Mouse (Mus musculus): ENCODE measurements at regions not wholly inside any gene's neighbourhood (a gene's known extent, or its start where the extent isn't known, plus 50 kb on each side); places are given as distances from the start of the nearest gene placed in this dataset.
A peak's percentile ranks its signal among the peaks of the same experiment; 100 is the strongest.
"Not testable (repeated sequence)": the region's sequence is repeated elsewhere in the genome, so short reads cannot be mapped to it uniquely, and the experiment has no call there.

GRCm38 (mm10) chr3:18295921-18296320 lies 347.7 kb downstream of the Cypt12 start:
- DNase-seq (ENCODE audit: low read depth, low spot score), result no peak

DNA sequence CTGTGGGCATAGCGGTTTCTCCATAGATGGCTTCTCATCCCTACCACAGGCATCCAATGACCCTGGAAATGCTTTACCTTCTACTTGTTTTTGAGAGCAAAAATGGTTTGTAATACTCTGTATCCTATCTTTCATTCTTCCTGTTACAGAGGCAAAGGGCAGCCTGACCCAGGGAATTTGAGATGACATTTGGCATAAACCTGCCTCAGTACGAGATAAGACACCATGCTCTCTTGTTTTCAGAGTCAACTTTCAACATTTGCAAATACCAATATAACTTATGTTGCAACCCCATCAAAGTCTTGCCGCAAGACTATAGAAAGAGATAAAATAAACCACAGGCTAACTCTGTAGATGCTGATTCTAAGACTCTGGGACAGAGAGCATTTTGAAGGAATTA lies 350.5 kb downstream of the Cypt12 start:
- no peak for DNase-seq (ENCODE audit: low read depth, low spot score)

DNA sequence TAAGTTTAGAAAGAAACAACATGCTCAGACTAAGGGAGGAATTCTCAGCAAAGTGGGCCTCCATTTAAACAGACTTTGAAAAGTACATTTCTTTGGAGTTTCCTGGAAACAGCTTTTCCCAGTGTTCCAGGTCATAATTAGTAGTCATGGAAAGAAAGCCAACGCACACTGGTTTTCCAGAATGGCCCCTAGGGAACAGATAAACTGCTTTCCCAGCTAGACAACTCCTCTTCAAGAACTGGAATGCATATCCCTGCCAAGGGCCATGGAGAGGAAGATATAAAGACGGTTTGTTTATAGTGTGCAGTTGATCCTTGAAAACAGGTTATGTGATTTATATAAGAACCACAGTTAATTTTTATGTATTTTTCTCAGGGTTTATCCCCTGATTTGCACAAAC lies 351.3 kb downstream of the Cypt12 start:
- no peak for DNase-seq (ENCODE audit: low read depth, low spot score)

GRCm38 (mm10) chr3:18319433-18319832 lies 371.2 kb downstream of the Cypt12 start:
- no peak for DNase-seq (ENCODE audit: low read depth, low spot score)

DNA sequence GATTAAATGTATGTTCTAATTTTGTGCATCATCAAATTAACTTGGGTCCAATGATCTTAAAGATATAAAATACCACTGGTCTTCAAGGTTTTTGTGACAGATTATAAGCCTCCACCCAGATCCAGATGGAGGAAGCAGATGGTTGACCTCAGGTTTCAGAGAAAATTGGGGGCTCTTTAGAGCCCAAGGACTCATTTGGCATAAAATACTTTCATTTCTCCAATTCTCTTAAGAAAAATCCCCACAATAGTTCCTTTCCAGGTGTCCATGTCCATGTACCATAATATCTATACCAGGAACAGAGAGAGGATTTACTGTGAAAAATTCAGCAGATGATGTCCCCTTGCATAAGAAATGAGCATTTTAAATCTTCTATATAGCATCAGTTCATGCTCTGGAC lies 385.0 kb downstream of the Cypt12 start:
- DNase-seq (ENCODE audit: low read depth, low spot score), result no peak

- DNase-seq (ENCODE audit: low read depth, low spot score), result peak; percentile 99
These were observed 391.0 kb downstream of the Cypt12 start for GRCm38 (mm10) chr3:18339189-18339588.

GRCm38 (mm10) chr3:18341757-18342156 lies 393.5 kb downstream of the Cypt12 start:
- DNase-seq (ENCODE audit: low read depth, low spot score), result no peak

GRCm38 (mm10) chr3:18378014-18379005 lies 430.1 kb downstream of the Cypt12 start:
- DNase-seq (ENCODE audit: low read depth, low spot score), result no peak

DNA sequence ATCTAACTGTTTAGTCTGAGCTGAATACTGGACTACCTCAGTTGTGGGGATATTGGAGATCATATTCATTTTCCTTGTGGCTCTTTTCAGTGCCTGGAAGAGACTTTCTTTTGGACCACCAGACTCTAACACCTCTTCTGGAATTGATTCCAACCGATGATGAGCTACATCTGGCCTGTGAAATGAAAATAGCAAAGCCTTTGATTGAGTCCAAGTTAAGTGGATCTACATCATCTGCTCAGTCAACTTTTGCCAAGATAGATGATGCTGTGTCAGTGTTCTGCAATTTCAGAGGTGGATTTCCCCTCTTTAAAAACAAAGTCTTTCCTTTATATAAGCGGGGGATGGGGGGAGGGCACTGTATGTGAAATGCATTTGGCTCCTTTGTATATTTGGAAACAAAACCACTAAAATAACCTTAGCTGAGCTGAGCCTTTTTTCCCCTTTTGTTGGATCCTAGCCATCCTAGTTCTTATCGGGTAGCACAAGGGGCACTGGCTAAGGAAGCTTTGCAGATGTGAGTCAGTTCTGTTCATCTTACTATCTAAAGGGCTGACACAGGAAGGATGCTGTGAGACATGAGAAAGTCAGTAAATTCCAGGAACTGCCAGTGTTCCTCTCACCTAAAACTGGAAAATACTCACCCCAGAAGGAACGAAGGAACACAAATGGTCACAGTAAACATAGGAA lies 473.8 kb downstream of the Cypt12 start:
- no peak for DNase-seq (ENCODE audit: low read depth, low spot score)

DNA sequence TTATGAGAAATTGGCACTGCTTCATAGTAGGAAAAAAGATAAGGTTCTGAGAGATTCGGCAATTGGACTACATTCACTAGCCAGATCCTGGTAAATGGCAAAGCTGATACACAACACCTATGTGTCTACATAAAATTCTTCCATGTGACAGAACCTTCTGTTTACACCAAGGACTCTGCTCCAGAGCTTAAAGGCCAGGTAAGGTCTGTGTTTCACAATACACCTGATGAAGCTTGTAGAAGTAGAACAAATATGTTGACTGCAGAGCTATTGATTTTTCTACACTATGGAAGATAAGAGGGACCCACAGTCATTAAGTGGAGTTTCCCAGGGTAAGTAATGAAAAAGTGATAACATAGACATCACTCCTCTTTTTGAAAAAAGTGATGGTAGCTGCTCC lies 480.7 kb downstream of the Cypt12 start:
- no peak for DNase-seq (ENCODE audit: low read depth, low spot score)

GRCm38 (mm10) chr3:18438845-18439244 lies 490.6 kb downstream of the Cypt12 start:
- DNase-seq (ENCODE audit: low read depth, low spot score), result no peak

GRCm38 (mm10) chr3:18452197-18452933 lies 504.2 kb downstream of the Cypt12 start:
- DNase-seq (ENCODE audit: low read depth, low spot score), result no peak

DNA sequence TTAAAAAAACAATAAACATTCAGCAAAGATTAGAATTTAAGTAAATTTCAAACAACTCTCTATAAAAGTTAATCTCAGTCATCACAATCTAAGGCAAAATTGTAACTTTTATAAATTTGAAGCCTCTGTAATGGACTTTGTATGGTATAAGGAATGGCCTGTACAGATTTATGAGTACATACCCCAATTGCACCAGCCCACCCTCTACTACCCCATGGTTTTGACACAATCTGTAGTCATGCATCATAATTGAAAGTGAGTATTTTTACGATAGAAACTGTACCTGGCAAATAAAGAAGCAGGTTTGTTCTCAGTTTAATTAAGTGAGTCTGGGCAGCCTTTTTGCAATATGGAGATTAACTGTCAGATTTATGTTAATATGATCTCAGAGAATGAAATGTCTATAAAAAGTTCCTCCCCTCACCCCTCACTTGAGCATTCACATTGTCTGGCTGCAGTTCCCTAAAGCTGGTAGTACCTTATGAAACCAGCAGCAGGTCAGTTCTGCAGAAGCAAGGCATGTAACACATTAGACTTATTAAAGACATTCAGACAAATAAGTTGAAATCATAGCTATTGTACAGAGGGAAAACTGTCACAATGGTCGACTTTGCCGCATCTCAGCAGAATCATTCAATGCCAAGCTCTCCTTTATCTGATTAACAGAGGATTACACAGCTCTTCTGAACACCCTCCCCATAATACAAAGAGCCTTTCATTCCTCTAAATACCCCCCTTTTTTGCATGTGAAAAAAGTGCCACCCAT lies 505.2 kb downstream of the Cypt12 start:
- no peak for DNase-seq (ENCODE audit: low read depth, low spot score)

GRCm38 (mm10) chr3:18453986-18454291 lies 505.7 kb downstream of the Cypt12 start:
- no peak for DNase-seq (ENCODE audit: low read depth, low spot score)

DNA sequence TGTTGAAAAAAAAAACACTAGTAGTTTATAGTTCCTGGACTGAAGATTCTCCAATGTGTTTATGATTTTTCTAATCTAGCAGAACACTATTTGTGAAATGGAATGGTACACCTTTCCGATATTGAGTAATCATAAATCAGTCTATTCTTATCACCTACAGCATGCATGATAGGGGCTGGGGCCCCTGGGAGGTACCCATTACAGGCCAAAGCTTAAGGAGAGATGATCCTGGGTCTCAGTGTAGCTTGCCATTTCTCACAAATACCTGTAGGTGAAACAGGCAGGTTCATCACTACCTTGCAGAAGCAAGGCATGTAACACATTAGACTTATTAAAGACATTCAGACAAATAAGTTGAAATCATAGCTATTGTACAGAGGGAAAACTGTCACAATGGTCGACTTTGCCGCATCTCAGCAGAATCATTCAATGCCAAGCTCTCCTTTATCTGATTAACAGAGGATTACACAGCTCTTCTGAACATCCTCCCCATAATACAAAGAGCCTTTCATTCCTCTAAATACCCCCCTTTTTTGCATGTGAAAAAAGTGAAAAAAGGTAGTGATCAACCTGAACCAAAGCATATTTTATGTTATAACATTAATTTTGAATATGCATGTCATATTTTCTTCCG lies 506.5 kb downstream of the Cypt12 start:
- not testable (repeated sequence) for DNase-seq (ENCODE audit: low read depth, low spot score)

- DNase-seq (ENCODE audit: low read depth, low spot score), result peak; percentile 53
These were observed 508.0 kb downstream of the Cypt12 start for GRCm38 (mm10) chr3:18456033-18456690.

DNA sequence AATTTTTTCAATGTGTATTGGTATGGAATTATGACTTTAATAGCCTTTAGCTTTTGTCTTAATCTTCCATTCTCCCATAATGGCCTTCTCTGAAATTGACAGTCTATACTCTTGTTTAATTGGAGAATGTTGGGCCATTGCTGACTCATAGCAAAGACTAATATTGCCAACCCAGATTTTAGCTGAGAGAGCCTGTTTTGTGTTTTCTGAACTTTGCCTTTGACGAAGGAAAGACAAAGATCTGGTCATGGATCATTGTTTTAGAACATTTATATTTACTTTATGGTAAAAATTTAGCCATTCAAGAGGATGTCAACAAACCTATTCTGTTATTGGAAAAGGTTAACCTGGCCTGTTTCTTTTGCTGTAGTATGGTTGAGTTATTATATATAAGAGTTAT lies 512.1 kb downstream of the Cypt12 start:
- DNase-seq (ENCODE audit: low read depth, low spot score), result no peak

DNA sequence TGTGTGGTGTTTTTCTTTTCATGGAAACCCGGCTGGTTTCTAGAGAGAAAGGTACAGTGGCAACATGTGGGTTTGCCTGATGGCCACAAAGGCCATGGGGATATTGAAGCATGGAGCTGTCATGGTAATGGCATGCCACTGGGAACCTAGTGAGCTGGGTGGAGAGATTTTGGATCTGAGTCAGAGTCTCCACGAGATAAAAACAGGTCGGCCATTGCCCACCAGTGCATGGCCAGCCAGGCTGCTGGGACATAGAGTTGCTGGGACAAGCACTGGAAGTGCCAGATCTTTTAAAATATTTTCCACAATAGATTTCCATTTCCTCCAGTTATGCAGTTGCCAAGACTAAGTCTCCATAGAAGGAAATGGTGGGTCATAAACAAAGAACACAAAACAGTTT lies 523.6 kb downstream of the Cypt12 start:
- DNase-seq (ENCODE audit: low read depth, low spot score), result no peak

DNA sequence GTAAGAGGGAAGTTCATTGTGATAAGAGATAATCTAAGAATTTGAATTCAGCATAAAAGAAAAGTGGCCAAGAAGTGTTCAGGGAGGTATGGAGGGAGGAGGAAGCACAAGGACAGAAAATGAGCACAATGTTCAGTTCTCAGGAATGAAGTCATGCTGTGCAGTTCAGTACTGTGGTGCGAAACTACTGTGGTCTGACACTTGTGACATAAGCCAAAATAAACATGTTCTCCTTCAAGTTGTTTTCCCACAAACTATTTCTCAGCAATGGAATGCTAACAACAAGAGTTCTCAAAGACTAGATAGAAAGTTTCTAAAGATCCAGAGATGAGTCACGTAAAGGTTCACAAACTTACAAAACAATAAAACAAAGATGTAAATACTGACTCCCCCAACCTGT lies 531.3 kb downstream of the Cypt12 start:
- peak; percentile 6 for DNase-seq (ENCODE audit: low read depth, low spot score)

DNA sequence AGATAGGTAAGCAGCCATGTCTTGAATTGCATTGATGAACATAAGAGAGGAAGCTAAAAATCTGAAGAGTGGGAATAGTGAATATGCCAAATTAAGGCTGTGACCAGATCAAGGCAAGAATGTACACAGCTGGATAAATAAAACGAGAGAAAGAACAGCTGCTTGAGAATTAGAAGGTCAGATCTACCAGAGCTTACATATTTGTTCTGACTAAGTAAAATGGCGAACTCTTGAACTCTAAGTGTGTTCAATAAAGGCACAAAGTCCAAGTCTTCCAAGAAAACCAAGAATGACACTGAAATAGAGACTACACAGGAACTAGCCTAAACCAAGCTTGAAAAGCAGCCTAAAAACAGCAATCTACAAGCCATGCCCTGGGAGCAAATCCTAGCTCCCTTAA lies 533.8 kb downstream of the Cypt12 start:
- no peak for DNase-seq (ENCODE audit: low read depth, low spot score)

GRCm38 (mm10) chr3:18488886-18489285 lies 540.7 kb downstream of the Cypt12 start:
- DNase-seq (ENCODE audit: low read depth, low spot score), result no peak

All from R1 (cell line).